10 mouse cellular contexts compared by ENCODE assay signal in the genomic region with DNA sequence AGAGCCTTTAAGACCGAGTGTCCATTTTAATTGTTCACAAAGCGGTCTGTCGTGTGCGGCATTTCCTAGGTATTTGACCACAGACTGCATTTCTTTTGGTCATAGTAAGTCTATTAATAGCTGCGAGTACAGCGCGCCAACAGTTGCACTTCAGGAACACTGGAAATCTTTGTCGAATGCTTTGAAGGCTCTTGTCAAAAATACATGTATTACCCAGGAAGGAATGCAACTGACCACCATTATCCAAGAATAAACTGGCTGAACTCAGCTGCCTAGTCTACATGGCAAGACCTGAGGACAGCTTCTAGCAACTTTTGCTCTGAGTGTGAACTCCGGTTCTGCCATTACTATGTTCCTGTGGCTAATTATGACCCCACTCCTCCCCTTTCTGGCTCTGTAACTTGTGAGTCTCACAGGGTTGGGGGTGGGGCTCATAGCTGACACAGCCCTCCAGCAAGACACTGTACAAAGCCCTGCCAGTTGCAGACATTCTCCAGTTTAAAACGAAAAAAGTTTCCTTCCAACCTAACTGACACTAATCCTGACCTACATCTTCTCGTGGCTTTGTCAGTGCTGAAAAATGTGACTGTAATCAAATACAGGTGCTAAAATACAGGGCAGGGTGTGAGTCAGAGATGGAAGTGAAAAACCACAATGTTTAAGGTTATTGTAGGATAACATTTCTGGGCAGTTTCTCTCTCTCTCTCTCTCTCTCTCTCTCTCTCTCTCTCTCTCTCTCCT.
DNase-seq lines count a peak whose midpoint lies in the region.
"Had no signal": no experiment of that assay in that cellular context is flagged by ENCODE, and none has a peak within 500 bp of the region (broad histone marks: within the 10 kb centered on the region; RNA-seq: fewer than 3 reads in every experiment).

No protein-coding gene starts in this region.

- no peaks in the 10 kb centered on the region for H3K36me3 ChIP-seq in limb, embryonic 10.5 days
- H3K36me3 ChIP-seq: neural tube, embryonic 12.5 days had no signal

- H3K4me3 ChIP-seq in brown adipose tissue, adult 24 weeks (ENCODE audit: insufficient read depth, low read depth, low read length) = peak overlapping the region; percentile 19; the same call in 1 of the 2 replicates
- H3K4me3 ChIP-seq in limb, embryonic 10.5 days = no peak overlapping the region
- H3K4me3 ChIP-seq: neural tube, embryonic 12.5 days had no signal

- 73% methylated on average over 11 of the region's 11 CpGs for WGBS in limb, embryonic 10.5 days

- H3K9me3 ChIP-seq in limb, embryonic 10.5 days (replicated peaks) = no peaks in the 10 kb centered on the region
- H3K9me3 ChIP-seq: neural tube, embryonic 12.5 days had no signal

- peak; percentile 30 for DNase-seq in embryo, embryonic 11 days
- DNase-seq in embryo, embryonic 10 days (ENCODE audit: low spot score) = no peak
- no peak for DNase-seq in limb, embryonic 10.5 days (ENCODE audit: low spot score)
- peak; percentile 47 to 69 for DNase-seq in natural killer cell, adult 2 months (ENCODE audit: low spot score in 2 of 2)
- DNase-seq in spleen, postnatal 10 days (ENCODE audit: low spot score in 2 of 2) = no peak
- no peak for DNase-seq in testis, postnatal 10 days (ENCODE audit: low spot score)
- no peak for DNase-seq in layer of hippocampus, adult 18-20 months (ENCODE audit: low spot score in 2 of 2)
- DNase-seq: layer of hippocampus, adult 9-11 months had no signal

- H3K27me3 ChIP-seq in limb, embryonic 10.5 days (ENCODE audit: low read depth, poor library complexity, severe bottlenecking) = no peaks in the 10 kb centered on the region
- H3K27me3 ChIP-seq: neural tube, embryonic 12.5 days had no signal

- H3K4me1 ChIP-seq in brown adipose tissue, adult 24 weeks (ENCODE audit: control insufficient read depth, insufficient read depth, insufficient read length, low read length) = peaks cover 3% of the 10 kb centered on the region; the same call in 1 of the 2 replicates
- peaks cover 12% of the 10 kb centered on the region for H3K4me1 ChIP-seq in limb, embryonic 10.5 days
- H3K4me1 ChIP-seq: neural tube, embryonic 12.5 days had no signal

- H3K27ac ChIP-seq in brown adipose tissue, adult 24 weeks (replicated peaks; ENCODE audit: low read depth, low read length) = no peak overlapping the region
- H3K27ac ChIP-seq in limb, embryonic 10.5 days = peak overlapping the region; percentile 51; the same call in 1 of the 2 replicates
- H3K27ac ChIP-seq: neural tube, embryonic 12.5 days had no signal

Comparison
In these comparisons a context has a peak if more than half of its experiments do, and no peak if none do; other contexts are left out.
1. DNase-seq: peak in embryo, embryonic 11 days (single experiment) and natural killer cell, adult 2 months (2 of 2); none in embryo, embryonic 10 days (single experiment), limb, embryonic 10.5 days (single experiment), spleen, postnatal 10 days (0 of 2), testis, postnatal 10 days (single experiment) and layer of hippocampus, adult 18-20 months (0 of 2).